Mouse (Mus musculus) testis, adult 2 months (tissue): Measurements from ENCODE around the gene Sinhcaf.

Experiments
- CTCF ChIP-seq: fragments of 200-500 bp; IDR thresholded peaks from 2 replicates; pipeline ENCODE4 v1.5.1; 2012; ENCODE audit warnings: low read depth, mild to moderate bottlenecking, inconsistent platforms, low read length, moderate library complexity; ENCODE audit not compliant: control insufficient read depth, insufficient read depth, insufficient replicate concordance
- POLR2A ChIP-seq: fragments of 200-500 bp; IDR thresholded peaks from 2 replicates; pipeline ENCODE4 v1.6.1; 2012; ENCODE audit warnings: low read depth, mild to moderate bottlenecking, inconsistent platforms, low read length, moderate library complexity; ENCODE audit not compliant: control insufficient read depth

GRCm38 (mm10) chr6:148975096-148975495 is 28.8 kb upstream of the Sinhcaf start:
- no peak for TF ChIP-seq CTCF
- TF ChIP-seq POLR2A: no peak
